Mouse (Mus musculus): ENCODE results near the gene Saysd1.
"Not testable (repeated sequence)": the region's sequence is repeated elsewhere in the genome, so short reads cannot be mapped to it uniquely, and the experiment has no call there.

Saysd1 gene

GRCm38 (mm10) chr14:20039795-20040194 lies 98.5 kb downstream of the Saysd1 start:
- no peak for DNase-seq (ENCODE audit: low read depth)

- DNase-seq (ENCODE audit: low read depth) = no peak
Observed at GRCm38 (mm10) chr14:20032738-20033116, 105.6 kb downstream of the Saysd1 start.

- no peak for DNase-seq (ENCODE audit: low read depth)
Observed at GRCm38 (mm10) chr14:20032016-20032737, 106.2 kb downstream of the Saysd1 start.

DNA sequence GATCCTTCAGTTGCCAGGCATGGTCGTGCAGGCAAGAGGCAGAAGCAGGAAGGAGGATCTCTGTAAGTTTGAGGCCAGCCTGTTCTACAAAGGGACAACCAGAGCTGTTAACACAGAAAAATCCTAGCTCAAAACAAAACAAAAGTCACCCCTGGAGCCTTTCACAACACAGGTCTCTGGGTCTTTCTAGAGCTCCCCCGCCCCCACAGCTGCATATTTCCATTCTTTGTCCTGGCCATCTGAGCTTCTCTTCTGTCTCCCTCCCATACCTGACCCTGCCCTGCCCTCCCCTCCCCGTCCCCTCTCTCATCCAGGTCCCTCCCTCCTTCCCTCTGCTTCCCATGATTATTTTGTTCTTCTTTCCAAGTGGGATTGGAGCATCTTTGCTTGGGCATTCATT lies 108.7 kb downstream of the Saysd1 start:
- DNase-seq (ENCODE audit: low read depth) = no peak

DNA sequence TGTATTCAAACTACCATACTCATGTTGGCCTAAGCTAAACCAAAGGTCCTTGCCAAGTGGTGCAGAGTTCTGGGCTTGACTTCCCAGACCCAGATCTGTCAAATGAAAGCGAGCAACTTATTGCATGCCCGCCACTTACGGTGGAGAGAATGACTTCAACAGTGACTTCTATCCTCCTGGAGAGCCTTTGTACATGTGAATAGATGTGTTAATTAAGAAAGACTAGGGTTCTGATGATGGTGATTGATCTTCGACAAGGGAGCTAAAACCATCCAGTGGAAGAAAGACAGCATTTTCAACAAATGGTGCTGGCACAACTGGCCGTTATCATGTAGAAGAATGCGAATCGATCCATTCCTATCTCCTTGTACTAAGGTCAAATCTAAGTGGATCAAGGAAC lies 110.9 kb downstream of the Saysd1 start:
- DNase-seq (ENCODE audit: low read depth) = not testable (repeated sequence)

All from NIH3T3 (cell line).